Mouse (Mus musculus) liver, adult 2 months (tissue): ENCODE results near the gene Plaa. TPM values are rescaled to one million over a fixed set of nuclear protein-coding genes. Genes with fewer than 3 reads are reported as not detected.

Source experiments
- DNase-seq: peaks from one replicate; pipeline ENCODE4 v3.0.0-alpha.2; 2011; ENCODE audit warnings: low read depth, low spot score; ENCODE audit errors: extremely low read depth
- H3K27ac ChIP-seq: fragments of 200-500 bp; replicated peaks from 2 replicates; pipeline ENCODE4 v1.5.1; 2012; ENCODE audit warnings: low read depth, mild to moderate bottlenecking, control low read depth, inconsistent platforms, low read length; ENCODE audit not compliant: insufficient read depth
- H3K27me3 ChIP-seq: fragments of 200-500 bp; 2 replicates; pipeline ENCODE4 v1.6.1; 2012; ENCODE audit warnings: mild to moderate bottlenecking, moderate library complexity, low read length, inconsistent platforms; ENCODE audit not compliant: control insufficient read depth, insufficient read depth
- H3K36me3 ChIP-seq: fragments of 200-500 bp; 2 replicates; pipeline ENCODE4 v1.6.1; 2012; ENCODE audit warnings: low read length, inconsistent platforms; ENCODE audit not compliant: control insufficient read depth, insufficient read depth
- H3K4me1 ChIP-seq: fragments of 200-500 bp; 2 replicates; pipeline ENCODE4 v1.6.1; 2011; ENCODE audit warnings: low read length; ENCODE audit not compliant: control insufficient read depth, insufficient read depth
- H3K4me3 ChIP-seq: fragments of 200-500 bp; 2 replicates; pipeline ENCODE4 v1.5.1; 2011; ENCODE audit warnings: low read depth, mild to moderate bottlenecking, control low read depth, low read length, moderate library complexity; ENCODE audit not compliant: insufficient read depth
- H3K79me2 ChIP-seq: fragments of 200-500 bp; 2 replicates; pipeline ENCODE4 v1.6.1; 2012; ENCODE audit warnings: inconsistent platforms, mild to moderate bottlenecking, low read length, moderate library complexity; ENCODE audit not compliant: control insufficient read depth, insufficient read depth
- H3K9ac ChIP-seq: fragments of 200-500 bp; 2 replicates; pipeline ENCODE4 v1.6.1; 2012; ENCODE audit warnings: low read depth, mild to moderate bottlenecking, control low read depth, inconsistent platforms, low read length
- CTCF ChIP-seq: fragments of 200-500 bp; IDR thresholded peaks from 2 replicates; pipeline ENCODE4 v1.5.1; 2011; ENCODE audit warnings: low read depth, low read length, control low read depth
- POLR2A ChIP-seq: fragments of 200-500 bp; IDR thresholded peaks from 2 replicates; pipeline ENCODE4 v1.6.1; 2011; ENCODE audit warnings: low read length, control low read depth; ENCODE audit not compliant: insufficient read depth; ENCODE audit errors: extremely low read depth
- WGBS: fragments of 180-500 bp; shearing (Covaris S2); methylation state at CpG from one replicate; pipeline ENCODE4 v1.1.7; 2018; 5-methylcytosine and 5-hydroxymethylcytosine counted together
- polyA plus RNA-seq: library from polyadenylated mRNA; depleted of rRNA; stranded (reverse); fragments of >200 nt; gene quantifications from 2 replicates; pipeline ENCODE4 v1.2.3, GENCODE M21; 2012
- total RNA-seq: library from RNA; depleted of rRNA; stranded (reverse); fragments of >200 nt; gene quantifications from 2 replicates; pipeline ENCODE4 v1.2.3, GENCODE M21; 2014

The Plaa gene
- total and polyA plus RNA-seq, 2 experiments = 26.1 to 46.7 TPM

DNA sequence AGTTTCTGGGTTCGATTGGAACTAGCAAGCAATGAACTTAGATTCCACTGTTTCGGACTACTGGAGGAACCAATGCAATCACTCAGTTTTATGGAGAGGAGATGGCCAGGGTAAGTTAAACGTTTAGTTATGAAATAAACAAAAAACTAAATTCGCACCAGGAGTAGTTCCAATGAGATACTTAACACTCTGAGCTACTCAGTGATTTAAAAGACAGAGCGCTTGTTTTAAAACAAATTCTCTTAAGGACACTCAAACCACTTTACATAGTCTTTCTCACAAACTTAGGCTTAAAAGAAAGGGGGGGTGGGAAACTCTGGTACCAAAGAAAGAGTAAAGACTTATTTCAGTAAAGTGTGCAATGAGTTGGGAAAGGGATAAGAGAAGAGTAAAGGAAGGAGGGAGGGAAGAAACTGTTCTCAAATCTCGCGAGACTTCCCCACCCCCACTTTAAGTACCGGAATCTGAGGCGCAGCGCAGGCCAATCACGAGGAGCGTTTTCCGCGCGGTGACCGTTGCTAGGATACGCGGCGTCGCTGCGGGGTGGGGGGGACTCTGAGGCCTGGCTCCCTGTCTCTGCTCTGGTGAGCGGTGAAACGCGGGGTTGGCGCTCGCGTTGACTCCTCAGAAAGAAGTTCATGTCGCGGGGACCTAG, 11.1 kb upstream of the Plaa start, which contains the start of gene Ift74:
Ift74 (plus strand) TSS at position 520 of the 655 bp plus-strand sequence.
- 5% methylated on average over 29 of the region's 29 CpGs for WGBS
- H3K27me3 ChIP-seq = no peaks in the 10 kb centered on the region
- DNase-seq = peak; percentile 89
- 0 out of 2 replicates have a peak, but pooled peaks have one; percentile 3 for TF ChIP-seq POLR2A
- TF ChIP-seq CTCF = no peak
- peak within 1 kb of the TSS; percentile 54 for H3K9ac ChIP-seq
- 0 out of 2 replicates have a peak within 1 kb of the TSS, but pooled peaks have one; percentile 29 for H3K27ac ChIP-seq
- no peaks in the 10 kb centered on the region for H3K4me1 ChIP-seq
- H3K79me2 ChIP-seq = no peaks in the 10 kb centered on the region
- H3K4me3 ChIP-seq = peak within 1 kb of the TSS; percentile 75
- H3K36me3 ChIP-seq = no peaks in the 10 kb centered on the region

DNA sequence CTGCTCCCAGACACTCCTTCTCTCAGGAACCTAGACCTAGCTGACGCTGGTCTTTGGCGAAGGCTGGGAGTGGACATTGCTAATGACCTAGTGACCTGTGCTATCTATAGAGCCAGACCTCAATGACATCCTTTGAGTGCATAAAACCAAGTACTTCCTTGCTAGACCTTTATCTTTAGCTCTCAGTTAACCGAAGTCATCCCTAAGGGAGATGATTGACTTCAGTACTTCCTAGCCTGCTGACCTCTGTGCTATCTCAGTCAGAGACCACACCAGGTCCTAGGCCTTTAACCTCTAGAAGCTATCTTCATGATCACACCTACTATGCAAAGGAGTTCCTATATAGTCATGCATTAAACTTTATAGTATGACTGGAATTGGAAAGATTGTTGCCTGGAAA, 7.3 kb upstream of the Plaa start:
- H3K27me3 ChIP-seq = no peaks in the 10 kb centered on the region
- TF ChIP-seq POLR2A (no peak), CTCF (no peak)
- 63% methylated on average over 3 of the region's 3 CpGs for WGBS
- no peak overlapping the region for H3K27ac ChIP-seq
- no peaks in the 10 kb centered on the region for H3K36me3 ChIP-seq
- no peak for DNase-seq
- H3K9ac ChIP-seq = no peak overlapping the region
- no peak overlapping the region for H3K4me3 ChIP-seq
- no peaks in the 10 kb centered on the region for H3K4me1 ChIP-seq
- no peaks in the 10 kb centered on the region for H3K79me2 ChIP-seq

DNA sequence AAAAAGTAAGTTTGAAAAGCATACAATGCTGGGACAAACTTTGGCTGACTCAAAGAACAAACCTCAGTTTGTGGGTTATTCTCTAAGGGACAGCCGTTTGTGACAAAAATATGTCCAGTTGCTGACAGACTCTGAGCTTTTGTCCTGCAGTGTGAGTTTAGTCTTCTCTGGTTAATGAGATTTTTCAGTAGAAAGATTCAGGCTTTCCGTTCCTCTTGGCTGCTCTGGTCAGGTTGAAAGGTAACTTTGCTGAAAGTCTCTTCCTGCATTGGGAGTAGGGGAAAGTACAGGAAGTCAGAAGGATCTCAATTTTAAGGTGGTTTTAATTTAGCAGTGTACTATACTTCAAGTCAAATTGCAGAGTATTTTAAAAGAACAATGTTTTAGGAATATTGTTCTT, 2.5 kb upstream of the Plaa start:
- TF ChIP-seq POLR2A = no peak
- TF ChIP-seq CTCF = no peak
- Histone ChIP-seq H3K79me2 (peaks cover 11% of the 10 kb centered on the region; the same call in 1 of the 2 replicates), H3K9ac (no peak overlapping the region), H3K27me3 (no peaks in the 10 kb centered on the region), H3K27ac (no peak overlapping the region), H3K4me1 (peaks cover 2% of the 10 kb centered on the region), H3K4me3 (no peak overlapping the region), H3K36me3 (no peaks in the 10 kb centered on the region)
- no peak for DNase-seq
- 93% methylated on average over 2 of the region's 2 CpGs for WGBS

DNA sequence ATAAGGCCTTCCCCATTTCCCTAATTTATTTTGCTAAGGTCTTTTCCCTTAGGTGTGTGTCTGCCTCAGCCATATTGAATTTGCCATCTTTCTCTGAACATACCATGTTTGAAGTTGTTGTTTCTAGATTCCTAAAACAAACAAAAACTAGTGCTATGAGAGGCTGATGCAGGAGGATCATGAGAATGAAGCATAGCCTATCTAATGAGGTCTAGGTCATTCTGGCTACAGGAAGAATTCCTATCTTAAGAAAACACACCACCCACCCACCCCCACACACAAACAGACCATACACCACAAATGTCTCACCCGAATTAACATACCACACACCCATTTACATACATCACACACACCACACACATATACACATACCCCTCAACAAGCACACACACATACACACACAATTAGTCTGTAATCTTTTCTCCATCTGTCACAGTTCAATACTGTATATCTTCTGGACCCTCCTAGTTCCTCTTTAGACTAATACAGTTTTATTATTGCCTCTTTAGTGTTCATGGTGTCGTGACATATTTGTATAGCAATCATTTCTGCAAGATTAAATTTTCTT, 1.5 kb upstream of the Plaa start:
- Histone ChIP-seq H3K27ac (no peak overlapping the region), H3K27me3 (no peaks in the 10 kb centered on the region), H3K9ac (no peak overlapping the region), H3K79me2 (peaks cover 11% of the 10 kb centered on the region; the same call in 1 of the 2 replicates), H3K4me1 (peaks cover 2% of the 10 kb centered on the region), H3K4me3 (no peak overlapping the region), H3K36me3 (no peaks in the 10 kb centered on the region)
- DNase-seq = no peak
- TF ChIP-seq CTCF (no peak), POLR2A (no peak)
- 95% methylated on average over 2 of the region's 2 CpGs for WGBS

DNA sequence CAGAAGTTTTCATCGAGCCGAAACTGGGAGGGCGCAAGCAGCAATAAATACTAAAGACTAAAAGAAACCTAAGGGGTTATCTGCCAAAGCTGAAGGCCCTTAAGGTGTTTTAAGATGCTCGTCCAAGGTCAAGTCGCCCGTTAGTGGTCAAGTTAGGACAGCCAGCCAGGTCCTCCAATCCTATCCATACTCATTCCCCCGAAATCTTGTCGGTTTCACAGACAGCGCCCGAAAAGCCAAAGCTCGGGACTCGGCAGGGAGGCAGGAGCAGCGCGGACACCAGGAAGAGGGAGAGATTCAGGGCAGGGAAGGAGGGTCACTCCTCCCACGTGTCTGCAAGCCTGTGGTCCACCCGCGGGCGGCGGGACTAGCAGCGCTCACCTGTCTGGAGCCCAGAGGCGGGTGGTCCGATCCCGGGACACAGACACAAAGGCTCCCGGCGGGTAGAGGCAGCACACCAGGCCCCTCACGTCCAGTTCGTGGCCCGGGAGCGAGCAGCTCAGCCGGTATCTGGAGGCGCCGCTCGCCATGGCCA, 481 bp downstream of the Plaa start:
- under 1% methylated on average over 33 of the region's 33 CpGs for WGBS
- peaks cover 2% of the 10 kb centered on the region for H3K4me1 ChIP-seq

More for the DNA sequence above, 481 bp downstream of the Plaa start:
- peak overlapping the region; percentile 81 for H3K9ac ChIP-seq
- H3K27ac ChIP-seq = peak overlapping the region; percentile 73
- H3K36me3 ChIP-seq = no peaks in the 10 kb centered on the region
- DNase-seq = peak; percentile 44
- no peak for TF ChIP-seq POLR2A
- TF ChIP-seq CTCF = no peak
- H3K79me2 ChIP-seq = peaks cover 19% of the 10 kb centered on the region; the same call in 1 of the 2 replicates
- peak overlapping the region; percentile 79 for H3K4me3 ChIP-seq
- no peaks in the 10 kb centered on the region for H3K27me3 ChIP-seq
